Mouse (Mus musculus): ENCODE data around the gene Mamdc4.

DNA sequence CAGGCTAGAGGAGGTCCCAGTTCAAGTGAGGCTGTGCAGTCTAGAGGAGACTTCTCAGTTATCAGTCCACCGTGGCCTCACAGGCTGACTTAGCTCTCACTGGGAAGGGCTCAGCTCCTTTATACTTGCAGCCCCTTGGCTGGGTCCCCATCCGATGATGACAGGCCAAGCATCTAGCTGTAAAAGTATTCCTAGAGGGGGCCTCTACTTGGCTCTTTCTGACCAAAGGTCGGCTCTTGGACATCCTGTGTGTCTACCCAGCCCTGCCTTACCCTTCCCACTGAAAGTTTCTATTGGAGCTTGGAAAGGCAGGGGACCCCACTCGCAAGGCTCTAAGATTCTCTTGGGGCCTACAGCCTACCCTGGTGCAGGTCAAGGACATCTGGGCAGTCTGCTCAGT is 3.4 kb downstream of the Mamdc4 start:
- TF ChIP-seq POLR2A (IDR thresholded peaks at IDR 0.05; ENCODE audit: low read depth, low read length) (no peak), CTCF (IDR thresholded peaks at IDR 0.05; ENCODE audit: borderline replicate concordance, insufficient read depth, low read length) (no peak)
